Mouse (Mus musculus): Measurements from ENCODE around the gene Clip1.

Clip1 gene

GRCm38 (mm10) chr5:123602174-123602573 is 82.2 kb downstream of the Clip1 start:
- no peak for DNase-seq (ENCODE audit: low read depth)

DNA sequence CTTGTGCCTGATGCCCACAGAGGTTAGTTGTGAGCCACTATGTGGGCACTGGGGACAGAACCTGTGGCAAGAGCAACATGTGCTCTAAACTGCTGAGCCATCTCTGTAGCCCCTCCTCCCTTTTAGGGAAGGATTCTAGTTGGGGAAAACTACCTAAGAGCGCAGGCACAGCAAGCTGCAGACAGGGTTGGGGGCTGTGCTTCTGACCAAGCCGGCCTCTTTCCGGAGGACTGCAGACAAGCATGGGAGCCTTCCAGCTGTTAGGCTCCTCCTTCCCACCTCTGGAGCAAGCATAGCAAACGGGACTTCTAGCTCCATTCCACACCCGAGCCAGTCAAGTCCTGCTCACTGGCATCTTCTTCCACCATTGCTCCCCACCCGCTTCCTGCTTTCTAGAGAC is 85.1 kb downstream of the Clip1 start:
- no peak for DNase-seq (ENCODE audit: low read depth)

DNA sequence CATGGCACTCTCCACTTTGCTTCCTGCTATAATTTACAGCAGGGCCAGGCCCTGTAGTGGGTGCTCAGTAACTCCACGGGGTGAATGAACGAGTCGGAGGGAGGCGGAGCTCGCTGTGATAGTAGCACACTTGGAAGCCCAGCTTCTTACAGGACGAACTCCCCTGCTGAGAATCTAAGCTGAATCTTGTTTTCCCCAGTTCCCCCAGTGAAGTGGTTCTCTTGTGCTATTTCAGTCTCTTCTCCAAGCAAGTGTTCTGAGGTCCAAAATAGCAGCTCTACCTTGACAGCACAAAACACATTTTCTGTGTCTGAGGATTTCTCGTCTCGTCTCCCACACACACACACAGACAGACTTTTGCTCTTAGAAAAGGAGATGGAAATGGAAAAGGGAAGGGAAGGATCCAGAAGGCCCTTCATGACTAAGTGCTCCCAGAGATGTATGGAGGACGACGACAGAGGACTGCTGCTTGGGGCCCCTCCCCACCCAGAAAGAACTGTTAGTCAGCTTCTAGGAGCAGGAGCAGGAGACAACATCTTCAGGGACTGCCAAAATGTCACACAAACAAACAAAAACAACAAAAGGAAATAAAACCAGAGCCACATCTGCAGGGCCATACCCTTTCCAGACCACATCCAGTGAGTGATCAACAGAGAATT is 90.7 kb downstream of the Clip1 start:
- no peak for DNase-seq (ENCODE audit: low read depth)

DNA sequence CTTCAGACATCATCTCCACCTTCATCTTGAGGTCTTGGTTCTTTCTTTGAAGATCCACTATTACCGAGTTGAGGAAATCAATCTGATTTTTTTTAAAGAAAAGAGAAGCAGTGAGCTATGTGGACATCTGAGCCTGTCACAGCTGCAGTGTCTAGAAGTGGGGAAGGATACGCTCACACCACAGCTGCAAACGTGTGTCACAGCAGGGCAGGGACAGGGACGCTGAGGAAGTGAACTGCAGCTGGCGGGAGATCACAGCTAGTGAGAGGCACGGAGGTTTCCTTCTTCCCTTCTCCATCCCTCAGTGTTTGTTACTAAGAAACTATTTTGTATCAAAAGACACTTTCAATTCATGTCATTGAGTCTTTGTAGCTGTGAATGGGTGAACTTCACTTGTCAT is 104.4 kb downstream of the Clip1 start:
- no peak for DNase-seq (ENCODE audit: low read depth)

DNA sequence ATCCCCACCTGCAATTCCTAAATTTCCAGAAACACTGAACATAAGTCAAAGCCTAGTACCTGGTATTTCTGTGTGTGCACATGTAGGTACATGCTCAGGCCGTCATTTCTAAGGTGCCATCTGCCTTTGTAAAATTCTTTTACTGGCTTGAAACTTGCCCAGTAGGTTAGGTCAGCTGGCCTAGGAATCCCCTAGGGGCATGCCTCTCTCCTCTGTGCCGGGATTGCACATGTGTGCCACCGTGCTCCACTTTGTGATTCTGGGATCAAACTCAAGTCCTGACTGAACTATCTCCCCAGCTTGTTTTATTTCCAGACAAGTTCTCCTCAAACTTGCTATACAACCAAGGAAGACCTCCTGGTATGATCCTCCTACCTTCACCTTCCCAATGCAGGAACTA is 107.7 kb downstream of the Clip1 start:
- DNase-seq (ENCODE audit: low read depth) = no peak

- no peak for DNase-seq (ENCODE audit: low read depth)
These were observed 111.1 kb downstream of the Clip1 start for GRCm38 (mm10) chr5:123573362-123573761.

- DNase-seq (ENCODE audit: low read depth) = peak; percentile 98
These were observed 111.8 kb downstream of the Clip1 start, which contains the start of gene Vps33a for GRCm38 (mm10) chr5:123572357-123573186. Vps33a (minus strand) TSS chr5:123573038.

DNA sequence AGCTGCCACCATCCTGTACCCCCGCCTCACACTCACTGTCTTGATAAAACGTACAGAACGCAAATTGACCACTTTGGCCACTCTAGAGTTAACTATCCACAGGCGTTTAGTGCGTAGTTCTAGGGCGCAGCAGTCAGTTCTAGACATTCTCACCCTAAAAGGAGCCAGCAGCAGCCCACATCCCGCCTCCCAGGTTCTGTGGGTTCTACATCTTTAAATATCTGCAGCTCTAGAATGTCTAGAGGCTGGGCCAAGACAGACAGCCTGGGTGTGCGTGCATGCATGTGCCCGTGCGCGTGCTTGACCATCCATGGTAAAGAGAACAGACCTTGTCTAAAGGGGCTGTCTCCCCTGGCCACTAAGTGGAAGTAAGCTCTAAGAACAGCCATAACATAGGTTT is 123.3 kb downstream of the Clip1 start:
- DNase-seq (ENCODE audit: low read depth) = no peak

DNA sequence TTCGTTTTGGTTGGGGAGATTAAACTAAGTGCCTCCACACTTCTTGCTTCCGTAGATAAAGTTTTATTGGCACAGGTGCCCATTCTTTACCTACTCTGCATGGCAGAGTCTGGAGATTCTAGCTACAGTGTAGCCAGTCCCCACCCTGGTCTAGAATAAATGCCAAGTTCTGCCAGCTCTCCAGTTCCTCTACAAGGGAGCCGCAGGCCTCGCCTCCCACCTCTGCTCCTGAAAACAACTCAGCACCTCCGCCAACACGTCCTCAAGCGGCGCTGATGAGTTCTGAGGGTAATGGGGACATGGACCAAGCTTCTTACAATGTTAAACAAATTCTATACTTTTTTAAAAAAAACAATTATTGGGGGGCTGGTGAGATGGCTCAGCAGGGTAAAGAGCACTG is 124.8 kb downstream of the Clip1 start:
- DNase-seq (ENCODE audit: low read depth) = no peak

DNA sequence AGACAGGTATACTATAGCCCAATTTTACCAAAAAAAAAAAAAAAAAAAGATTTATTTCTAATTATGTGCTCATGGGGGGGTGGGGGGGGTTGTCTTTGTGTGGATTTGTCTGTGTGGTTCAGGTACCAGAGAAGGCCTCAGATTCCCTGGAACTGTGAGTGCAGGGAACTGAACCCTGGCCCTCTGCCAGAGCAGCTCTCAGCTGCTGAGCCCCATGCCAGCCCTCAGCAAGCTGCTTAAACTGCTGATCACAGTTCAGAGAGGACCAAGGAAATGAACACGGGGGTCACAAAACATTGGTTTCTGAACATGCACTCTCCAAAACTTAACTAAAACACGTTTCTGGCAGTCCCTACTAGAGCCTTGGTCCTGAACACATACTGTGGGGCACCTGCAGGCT is 128.0 kb downstream of the Clip1 start:
- DNase-seq (ENCODE audit: low read depth) = no peak

GRCm38 (mm10) chr5:123555693-123556092 is 128.7 kb downstream of the Clip1 start:
- DNase-seq (ENCODE audit: low read depth) = no peak

- DNase-seq (ENCODE audit: low read depth) = no peak
These were observed 150.6 kb downstream of the Clip1 start for GRCm38 (mm10) chr5:123533801-123534200.

DNA sequence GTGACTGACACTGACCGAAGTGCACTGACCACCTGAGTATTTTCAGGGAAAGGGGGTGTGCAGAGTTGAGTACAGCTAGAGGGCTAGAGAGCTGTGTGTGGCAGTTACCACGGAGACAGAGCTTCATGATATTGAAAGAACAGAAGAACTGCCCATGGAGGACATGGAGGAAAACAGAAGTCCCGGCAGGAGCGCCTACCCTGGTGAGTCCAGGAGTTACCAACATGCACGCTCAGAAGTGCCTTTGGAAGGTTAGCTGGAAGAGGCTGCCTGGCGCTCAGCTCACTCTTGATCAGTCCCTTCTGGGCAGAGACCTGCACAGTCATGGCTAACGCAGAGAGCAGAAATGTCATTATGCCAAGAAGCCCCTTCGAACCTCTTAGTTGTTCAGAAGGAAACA is 154.4 kb downstream of the Clip1 start:
- no peak for DNase-seq (ENCODE audit: low read depth)

DNA sequence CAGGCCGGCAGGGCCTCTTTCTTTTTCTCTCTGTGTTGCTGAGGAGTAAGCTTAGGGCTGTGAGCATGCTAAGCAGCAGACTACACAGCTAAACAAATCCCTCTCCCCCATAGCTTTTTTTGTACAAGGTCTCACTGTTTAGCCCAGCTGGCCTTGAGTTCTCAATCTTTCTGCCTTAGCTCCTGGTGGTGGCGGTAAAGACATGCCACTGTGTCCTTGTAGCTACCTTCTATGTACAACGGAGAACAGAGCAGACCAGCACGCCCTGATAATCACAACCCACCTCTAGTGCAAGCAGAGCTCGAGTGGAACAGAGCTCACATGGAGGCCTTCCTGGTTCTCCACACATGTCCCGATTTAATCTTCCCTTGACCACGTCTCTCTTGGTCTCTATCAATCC is 155.8 kb downstream of the Clip1 start:
- DNase-seq (ENCODE audit: low read depth) = no peak

All from c-Kit-positive CD71-negative TER-119-negative erythroid progenitor cells, embryonic 14.5 days (primary cell).